Mouse (Mus musculus) left cerebral cortex, postnatal 14 days (tissue): ENCODE measurements around the gene Hoxa9. TPM values are rescaled to one million over a fixed set of nuclear protein-coding genes. Genes with fewer than 3 reads are reported as not detected.

Experiments
- DNase-seq, 2 experiments: peaks; one replicate each; pipeline ENCODE4 v3.0.0; 2021 to 2022; ENCODE audit warnings: low spot score in 2 of 2, mixed read lengths in 1 of 2
- intact Hi-C: fragments of 180-260 bp; cut with DNase I; formaldehyde crosslinking; loops from one replicate; pipeline ENCODE4 v1.15.1; 2025
- total RNA-seq, 2 experiments: library from RNA; stranded (reverse); gene quantifications; 2 replicates each; pipeline ENCODE4 v1.2.3; 2021

Hoxa9 gene
- total RNA-seq, 2 experiments from 2014 or later: not detected

DNA sequence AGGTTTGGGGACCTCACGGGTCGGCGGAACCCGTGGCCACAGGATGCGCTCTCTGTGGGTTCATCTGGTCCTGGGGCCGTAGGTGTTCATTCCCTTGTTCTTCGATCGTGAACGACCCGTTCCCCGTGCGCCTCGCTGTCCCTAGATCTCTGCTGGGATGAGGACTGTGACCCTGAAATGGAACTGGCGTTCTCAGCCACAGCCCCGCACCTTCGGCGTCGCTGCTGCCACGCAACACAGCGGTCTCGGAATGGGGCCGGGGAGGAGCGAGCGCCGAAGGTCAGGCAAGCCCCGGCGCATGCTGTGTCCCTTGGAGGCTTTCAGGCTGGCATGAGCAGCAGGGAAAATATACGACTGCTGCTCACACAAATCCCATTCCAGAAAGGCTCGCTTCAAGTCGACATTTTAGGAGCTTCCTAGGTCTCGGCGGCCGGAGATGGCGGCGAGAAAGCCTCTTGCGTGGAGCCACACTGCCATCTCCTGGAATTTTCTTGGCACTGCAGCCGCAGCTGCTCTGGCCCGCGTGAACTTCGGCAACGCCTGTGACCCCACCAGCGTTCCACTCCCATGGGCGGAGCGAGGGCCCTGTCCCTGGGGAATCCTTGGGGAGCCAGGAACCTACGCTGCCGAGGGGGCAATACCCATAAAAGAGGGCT is 9.4 kb downstream of the Hoxa9 start, which contains the start of gene Hoxa7:
Gene Hoxa7, minus strand, starts transcription at position 518 of the 656 bp plus-strand sequence.
- intact Hi-C loops: loop anchor here (5.0 to 10.0 kb wide), 3 partner anchors 349 to 1417 kb away; no protein-coding TSS in a partner anchor
- peak; percentile 70 to 84 for DNase-seq

- DNase-seq: no peak
- intact Hi-C loops: loop anchor here (5.0 to 10.0 kb wide), 3 partner anchors 349 to 1416 kb away; no protein-coding TSS in a partner anchor
These were observed 10.0 kb downstream of the Hoxa9 start for GRCm38 (mm10) chr6:52220865-52221310.

DNA sequence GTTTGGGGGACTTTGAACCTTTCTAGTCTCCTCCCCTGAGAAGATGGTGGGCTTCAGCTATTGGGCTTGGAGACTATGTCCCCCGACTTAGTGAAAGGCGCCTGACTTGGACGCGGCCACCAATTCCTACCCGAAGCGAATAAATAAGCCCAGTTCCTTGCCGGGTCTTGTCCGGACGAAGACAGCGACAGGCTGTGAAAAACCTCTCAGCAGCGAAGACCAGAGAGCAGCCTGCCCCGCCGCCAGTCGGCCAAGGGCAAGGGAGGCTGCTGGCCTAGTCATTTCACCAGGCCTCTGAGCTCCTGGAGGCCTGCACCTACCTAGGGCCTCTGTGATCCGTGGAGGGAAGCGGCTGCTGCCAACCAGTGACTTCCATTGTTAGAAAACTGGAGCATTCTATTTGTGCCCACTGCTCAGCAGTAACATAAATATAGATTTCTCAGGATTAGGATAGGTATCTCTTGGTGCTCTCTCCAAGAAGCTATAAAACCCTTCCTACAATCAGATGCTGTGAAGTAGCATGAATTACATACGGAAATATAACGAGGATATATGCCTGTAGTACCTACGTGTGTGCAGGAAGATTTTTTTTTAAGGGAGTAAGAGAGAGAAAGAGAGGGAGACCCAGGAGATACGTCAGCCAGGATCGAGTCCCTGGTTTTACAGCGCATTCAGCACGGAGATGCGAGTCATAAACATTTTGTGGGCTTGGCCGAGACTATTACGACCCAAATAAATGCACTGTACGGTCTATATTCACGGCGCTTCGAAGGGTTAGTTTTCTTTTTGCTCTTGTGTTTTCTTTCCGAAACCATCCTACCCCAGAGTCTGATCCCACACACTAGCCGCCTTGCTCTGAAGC is 10.7 kb downstream of the Hoxa9 start:
- intact Hi-C loops: loop anchor here (5.0 to 10.0 kb wide), 3 partner anchors 348 to 1415 kb away; no protein-coding TSS in a partner anchor

DNA sequence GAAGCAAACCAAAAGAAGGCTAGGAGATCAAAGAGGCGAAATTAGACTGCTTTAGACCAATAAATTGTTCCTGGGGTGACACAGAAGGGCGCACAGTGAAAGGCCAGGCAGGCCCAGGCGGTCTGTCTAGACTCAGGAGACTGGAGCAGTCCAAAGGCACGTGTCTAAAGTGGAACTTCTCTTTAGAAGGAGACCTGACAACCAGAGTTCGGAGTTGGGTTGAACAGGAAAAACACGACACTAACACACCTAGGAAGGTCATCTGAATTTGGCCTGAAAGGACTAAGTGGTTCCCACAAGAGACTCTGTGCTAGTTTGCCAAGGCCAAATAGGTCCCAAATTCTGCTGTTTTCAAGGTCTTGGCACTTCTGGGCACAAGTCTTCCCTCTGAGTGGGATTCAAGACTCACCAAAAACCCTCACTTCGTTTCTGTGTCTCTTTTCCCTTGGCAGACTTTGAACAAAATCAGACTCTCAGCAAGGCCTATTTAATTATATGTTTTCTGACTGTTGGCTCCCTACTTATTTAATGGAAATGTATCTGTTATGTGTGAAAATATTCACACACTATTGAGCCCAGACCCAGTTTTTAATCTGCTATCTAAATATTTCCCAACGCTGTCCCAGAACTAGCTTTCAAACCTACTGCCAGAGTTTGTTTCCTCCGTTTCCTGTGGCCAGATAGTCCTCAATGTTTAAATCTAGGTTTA is 11.5 kb downstream of the Hoxa9 start:
- intact Hi-C loops: no loop called here
- DNase-seq: no peak

More for the DNA sequence above, 10.7 kb downstream of the Hoxa9 start:
- DNase-seq: no peak

DNA sequence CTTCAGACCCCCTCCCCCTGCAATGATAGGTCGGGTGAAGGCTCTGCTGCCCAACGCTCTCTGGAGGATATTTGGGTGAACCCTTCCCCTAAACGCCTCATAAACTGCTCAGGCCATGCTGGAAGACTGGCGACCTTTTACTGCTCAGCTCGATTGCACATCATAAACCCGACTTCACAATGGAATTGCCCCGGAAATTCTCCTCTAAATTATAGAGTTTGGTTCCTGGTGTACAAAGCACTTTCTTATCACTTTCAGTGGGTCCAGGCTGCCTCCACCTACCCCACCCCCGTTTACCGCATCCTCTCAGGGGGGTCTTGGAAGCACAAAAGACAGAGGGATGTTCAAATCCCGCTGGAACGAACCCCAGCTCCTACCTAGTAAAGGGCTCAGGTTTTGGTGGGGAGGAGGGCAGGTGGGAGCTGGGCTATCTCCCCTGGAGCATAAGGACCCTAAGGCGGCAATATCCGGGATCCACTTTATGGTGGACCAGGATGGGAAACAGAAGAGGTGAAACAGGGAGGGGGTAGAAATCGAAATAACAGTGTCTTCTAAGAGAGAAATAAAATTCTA is 12.2 kb downstream of the Hoxa9 start:
- intact Hi-C loops: no loop called here

GRCm38 (mm10) chr6:52217895-52218642 is 12.8 kb downstream of the Hoxa9 start:
- no peak for DNase-seq
- intact Hi-C loops: no loop called here

More for the DNA sequence above, 12.2 kb downstream of the Hoxa9 start:
- DNase-seq: no peak

DNA sequence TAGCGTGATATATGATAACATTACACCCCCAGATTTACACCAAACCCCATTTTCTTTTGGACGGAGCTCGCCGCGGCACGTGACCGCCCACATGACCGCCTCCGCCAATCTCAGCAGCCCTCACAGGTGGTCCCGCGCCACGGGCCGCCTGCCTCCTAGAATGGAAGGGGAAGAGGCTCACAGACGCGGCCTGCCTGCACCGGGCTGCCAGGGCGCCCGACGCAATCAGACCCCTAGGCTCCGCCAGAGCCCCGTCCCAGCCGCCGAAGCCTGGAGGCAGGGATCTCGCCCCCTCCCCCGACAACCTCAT is 13.5 kb downstream of the Hoxa9 start:
- DNase-seq: no peak
- intact Hi-C loops: no loop called here

- DNase-seq: no peak
- intact Hi-C loops: no loop called here
These were observed 14.0 kb downstream of the Hoxa9 start for GRCm38 (mm10) chr6:52216691-52217458.

DNA sequence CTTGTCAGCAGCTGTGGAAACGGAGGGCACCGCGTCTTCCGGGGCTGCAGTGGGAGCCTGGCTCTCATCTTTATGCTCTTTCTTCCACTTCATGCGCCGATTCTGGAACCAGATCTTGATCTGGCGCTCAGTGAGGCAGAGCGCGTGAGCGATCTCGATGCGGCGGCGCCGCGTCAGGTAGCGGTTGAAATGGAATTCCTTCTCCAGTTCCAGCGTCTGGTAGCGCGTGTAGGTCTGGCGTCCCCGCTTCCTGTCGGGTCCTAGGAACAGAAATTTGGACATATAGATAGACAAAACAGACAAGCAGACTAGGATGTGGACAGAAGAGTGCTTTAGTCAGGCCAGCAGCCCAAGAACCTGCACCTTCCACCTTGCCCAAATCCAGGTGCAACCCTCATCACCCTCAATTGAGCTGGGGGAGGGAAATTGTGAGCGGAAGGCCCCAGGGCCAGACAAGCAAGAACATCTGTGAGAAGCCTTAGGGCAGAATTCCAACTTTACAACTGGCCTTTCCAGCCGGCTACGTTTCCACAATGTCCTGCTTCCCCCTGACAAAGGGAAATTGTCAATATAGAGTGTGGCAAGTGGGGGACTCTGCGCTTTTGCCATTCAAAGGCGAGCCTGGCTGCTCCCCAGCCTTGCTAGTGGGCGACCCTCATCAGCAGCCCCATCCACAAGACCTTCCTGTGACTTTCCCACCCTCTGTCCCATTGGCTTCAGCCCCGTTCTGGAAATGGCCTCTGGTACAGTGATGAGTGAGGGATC is 14.9 kb downstream of the Hoxa9 start:
- intact Hi-C loops: no loop called here
- no peak for DNase-seq

DNA sequence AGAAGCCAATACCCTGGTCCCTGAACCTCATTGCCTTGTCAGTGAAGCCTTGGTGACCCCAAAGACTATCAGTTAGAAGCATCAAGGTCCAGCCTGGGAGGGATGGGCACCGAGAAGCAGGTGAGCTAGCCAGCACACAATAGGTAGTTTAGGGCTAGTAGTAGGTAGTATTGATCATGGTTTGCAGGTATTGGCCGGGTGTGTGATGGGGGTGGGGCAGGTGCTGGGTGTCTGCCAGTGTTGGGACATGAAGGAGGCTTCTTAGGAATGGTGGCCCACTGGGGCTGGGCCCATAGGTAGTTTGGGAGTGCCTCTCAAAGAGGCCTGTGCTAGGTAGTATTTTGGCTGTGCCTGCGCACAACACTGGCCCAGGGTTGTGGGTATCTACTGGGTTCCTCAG is 15.8 kb downstream of the Hoxa9 start:
- DNase-seq: no peak
- intact Hi-C loops: no loop called here

DNA sequence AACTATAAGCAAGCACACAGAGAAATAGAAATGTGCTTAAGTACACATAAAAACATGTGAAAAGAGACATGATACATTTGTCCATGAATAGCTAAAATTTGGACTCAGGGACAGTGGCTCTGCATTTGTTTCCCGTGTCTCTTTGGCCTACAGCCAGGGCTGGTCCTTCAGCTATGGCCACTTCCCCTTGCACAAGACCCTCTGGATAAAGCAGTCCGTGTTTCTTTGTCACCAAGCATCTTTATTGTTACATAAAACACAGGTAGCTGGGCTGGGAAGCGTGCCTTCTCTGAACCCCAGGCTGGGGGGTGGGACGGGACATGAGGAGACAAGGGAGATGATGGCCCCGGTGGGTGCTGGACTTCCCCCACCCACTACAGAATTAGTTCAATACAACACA is 16.6 kb downstream of the Hoxa9 start:
- no peak for DNase-seq
- intact Hi-C loops: loop anchor here (5.0 kb wide), 1 partner anchor 1037 kb away; no protein-coding TSS in a partner anchor

GRCm38 (mm10) chr6:52213119-52213986 is 17.5 kb downstream of the Hoxa9 start, which contains the start of the genes Hoxa3 and Gm28308:
Gene Hoxa3, minus strand, starts transcription at chr6:52213336.
Gene Gm28308, minus strand, starts transcription at chr6:52213339.
- DNase-seq: no peak
- intact Hi-C loops: loop anchor here (5.0 kb wide), 1 partner anchor 1036 kb away; no protein-coding TSS in a partner anchor

- intact Hi-C loops: loop anchor here (5.0 kb wide), 1 partner anchor 1035 kb away; no protein-coding TSS in a partner anchor
- DNase-seq: no peak
These were observed 18.3 kb downstream of the Hoxa9 start for GRCm38 (mm10) chr6:52212556-52213118.

GRCm38 (mm10) chr6:52211961-52212360 is 18.9 kb downstream of the Hoxa9 start:
- intact Hi-C loops: loop anchor here (5.0 kb wide), 1 partner anchor 1035 kb away; no protein-coding TSS in a partner anchor
- DNase-seq: no peak

DNA sequence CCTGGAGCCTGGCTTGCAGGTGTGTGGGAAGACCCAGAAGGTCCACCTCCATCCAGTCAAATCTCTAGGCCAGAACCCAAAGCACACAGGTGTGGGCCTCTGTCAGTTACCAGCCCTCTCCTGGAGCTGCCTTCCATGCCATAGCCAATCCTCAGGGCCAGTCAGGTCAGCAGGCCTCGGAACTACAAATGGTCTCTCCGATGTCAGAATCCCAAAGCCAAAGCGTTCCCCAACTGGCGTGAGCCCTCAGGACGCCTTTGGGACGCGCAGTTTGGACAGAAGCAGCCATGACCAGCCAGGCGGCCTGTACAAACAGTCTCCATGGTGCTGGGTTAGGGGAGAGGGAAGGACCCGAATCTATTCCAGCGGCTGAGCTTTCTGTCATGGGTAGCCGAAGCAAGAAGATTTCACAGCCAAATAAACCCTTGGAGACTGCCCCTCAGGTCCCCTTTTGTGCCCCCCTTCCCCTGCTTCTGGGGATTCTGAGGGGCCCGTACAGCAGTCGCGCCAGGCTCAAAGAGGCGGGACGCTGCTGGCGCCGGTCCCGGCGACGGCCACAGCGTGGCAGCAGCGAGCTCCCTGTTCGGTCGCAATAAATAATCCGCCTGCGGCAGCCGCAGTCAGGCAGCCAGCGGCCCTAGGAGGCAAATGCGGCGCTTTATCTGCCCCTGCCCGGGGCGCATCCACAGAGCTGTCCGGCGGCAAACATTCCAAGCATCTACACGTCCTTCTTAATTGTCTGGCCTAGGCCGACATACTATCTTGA is 19.5 kb downstream of the Hoxa9 start:
- intact Hi-C loops: loop anchor here (5.0 kb wide), 1 partner anchor 1034 kb away; no protein-coding TSS in a partner anchor
- DNase-seq: peak; percentile 36 to 56
